Mouse (Mus musculus) limb, embryonic 13.5 days (tissue): ENCODE measurements around the gene 1810062G17Rik. TPM values are rescaled to one million over a fixed set of nuclear protein-coding genes. Genes with fewer than 3 reads are reported as not detected.

Experiments used
- ATAC-seq: fragments of 200-750 bp; cut with Nextera tagmentation; 2 replicates; pipeline ENCODE4 v1.8.0; 2017; ENCODE audit warnings: low read depth, moderate number of reproducible peaks, moderate TSS enrichment; ENCODE audit not compliant: low FRiP score
- H3K27ac ChIP-seq: fragments of 300-500 bp; sonication (generic); 2 replicates; pipeline ENCODE4 v1.5.1; 2015; ENCODE audit warnings: inconsistent platforms, mild to moderate bottlenecking, moderate library complexity
- H3K27me3 ChIP-seq: fragments of 300-500 bp; sonication (generic); 2 replicates; pipeline ENCODE4 v1.6.1; 2015; ENCODE audit warnings: mild to moderate bottlenecking, inconsistent platforms
- H3K36me3 ChIP-seq: fragments of 300-500 bp; sonication (generic); 2 replicates; pipeline ENCODE4 v1.6.1; 2015; ENCODE audit warnings: inconsistent platforms, mild to moderate bottlenecking, moderate library complexity
- H3K4me1 ChIP-seq: fragments of 300-500 bp; sonication (generic); 2 replicates; pipeline ENCODE4 v1.6.1; 2015; ENCODE audit warnings: inconsistent platforms
- H3K4me2 ChIP-seq: fragments of 300-500 bp; sonication (generic); replicated peaks from 2 replicates; pipeline ENCODE4 v1.6.1; 2015; ENCODE audit warnings: inconsistent platforms, mild to moderate bottlenecking, moderate library complexity
- H3K4me3 ChIP-seq: fragments of 300-500 bp; sonication (generic); 2 replicates; pipeline ENCODE4 v1.5.1; 2015; ENCODE audit warnings: moderate library complexity, mild to moderate bottlenecking, inconsistent platforms
- H3K9ac ChIP-seq: fragments of 300-500 bp; sonication (generic); 2 replicates; pipeline ENCODE4 v1.6.1; 2015; ENCODE audit warnings: mild to moderate bottlenecking, inconsistent platforms
- H3K9me3 ChIP-seq: fragments of 300-500 bp; sonication (generic); 2 replicates; pipeline ENCODE4 v1.6.1; 2016; ENCODE audit warnings: inconsistent platforms
- WGBS: fragments of 180-500 bp; shearing (Covaris S2); methylation state at CpG from one replicate; pipeline ENCODE4 v1.1.7; 2015; 5-methylcytosine and 5-hydroxymethylcytosine counted together
- polyA plus RNA-seq: library from polyadenylated mRNA; unstranded; fragments of >200 nt; fragmentation: Nextera tagmentation; extraction: Ambion mirVana; gene quantifications from 2 replicates; pipeline ENCODE4 v1.2.1, GENCODE M21; 2015

1810062G17Rik gene
- polyA plus RNA-seq, 1 experiment from 2014 or later = 1.5 TPM

DNA sequence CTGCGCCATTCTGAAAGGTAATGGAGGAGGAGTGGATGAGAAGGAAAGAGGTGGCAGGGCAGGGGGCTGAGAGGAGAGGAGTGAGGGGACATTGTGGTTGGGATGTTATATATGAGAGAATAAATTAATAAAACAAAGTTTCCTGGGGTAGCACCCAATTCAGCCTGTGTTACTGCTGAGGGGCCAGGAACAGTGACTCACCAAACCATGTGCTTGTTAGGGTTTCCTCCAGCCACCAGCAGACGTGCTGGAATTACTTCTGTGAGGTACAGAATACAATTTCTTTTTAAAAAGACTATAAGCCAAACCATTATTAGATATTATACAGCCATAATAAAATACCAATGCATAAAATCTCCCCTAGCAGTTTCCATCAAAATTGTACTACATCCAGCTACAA is 18.9 kb downstream of the 1810062G17Rik start:
- no peak for ATAC-seq
- Histone ChIP-seq H3K9ac (no peak overlapping the region), H3K27me3 (no peaks in the 10 kb centered on the region), H3K4me2 (no peak overlapping the region), H3K36me3 (no peaks in the 10 kb centered on the region), H3K4me3 (no peak overlapping the region), H3K9me3 (no peaks in the 10 kb centered on the region), H3K27ac (no peak overlapping the region), H3K4me1 (0 out of 2 replicates have a peak, but pooled peaks cover 5% of the 10 kb centered on the region)
- WGBS = 64% methylated on average over 2 of the region's 2 CpGs

DNA sequence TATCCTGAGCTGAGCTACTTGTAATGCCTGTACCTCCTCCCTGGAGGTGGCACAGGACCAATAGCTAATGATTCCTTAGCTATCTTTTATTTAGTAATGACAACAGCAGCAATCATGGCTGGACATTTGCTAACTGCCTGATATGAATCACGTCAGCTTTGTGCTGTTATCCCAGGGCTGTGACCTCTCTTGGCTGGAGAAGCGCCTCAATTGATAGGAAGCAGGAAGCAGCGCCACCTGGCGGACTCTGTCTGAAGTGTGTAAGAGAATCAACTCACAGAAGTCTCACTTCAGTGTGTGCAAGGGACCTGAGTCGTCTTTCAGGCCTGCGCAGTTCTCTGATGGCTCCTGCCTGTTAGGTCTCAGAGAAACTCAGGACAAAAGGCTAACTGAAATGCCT is 19.7 kb downstream of the 1810062G17Rik start:
- no peak overlapping the region for H3K9ac ChIP-seq
- H3K27ac ChIP-seq = no peak overlapping the region
- H3K36me3 ChIP-seq = no peaks in the 10 kb centered on the region
- H3K4me3 ChIP-seq = no peak overlapping the region
- WGBS = 8% methylated on average over 6 of the region's 6 CpGs
- ATAC-seq = peak; percentile 33; the same call in 1 of the 2 replicates
- H3K4me2 ChIP-seq = peak overlapping the region; percentile 40
- H3K4me1 ChIP-seq = 0 out of 2 replicates have a peak, but pooled peaks cover 5% of the 10 kb centered on the region
- no peaks in the 10 kb centered on the region for H3K27me3 ChIP-seq
- H3K9me3 ChIP-seq = no peaks in the 10 kb centered on the region

DNA sequence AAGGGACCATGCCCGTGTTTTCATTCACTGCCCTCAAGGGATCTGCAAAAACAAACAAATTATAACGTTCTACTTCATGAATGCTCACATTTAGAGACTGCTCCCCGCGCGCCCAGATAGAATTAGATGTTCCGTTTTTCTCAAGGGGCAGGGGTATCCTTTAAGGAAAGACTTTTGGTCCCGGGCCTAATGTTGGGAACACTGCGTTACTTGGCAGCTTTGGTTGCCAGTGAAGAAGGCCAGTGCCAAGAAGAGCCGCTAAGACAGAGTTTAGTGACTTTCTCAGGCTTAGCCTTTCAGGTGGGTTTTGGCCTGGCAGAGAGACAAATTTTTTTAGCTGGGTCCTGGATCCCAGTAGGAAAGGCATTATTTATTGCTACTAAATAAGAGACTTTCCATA is 20.5 kb downstream of the 1810062G17Rik start:
- H3K4me1 ChIP-seq = 0 out of 2 replicates have a peak, but pooled peaks cover 5% of the 10 kb centered on the region
- H3K9me3 ChIP-seq = no peaks in the 10 kb centered on the region
- H3K9ac ChIP-seq = peak overlapping the region; percentile 31; the same call in 1 of the 2 replicates
- H3K27me3 ChIP-seq = no peaks in the 10 kb centered on the region
- 0 out of 2 replicates have a peak overlapping the region, but pooled peaks have one; percentile 20 for H3K4me2 ChIP-seq
- no peak overlapping the region for H3K4me3 ChIP-seq
- no peak overlapping the region for H3K27ac ChIP-seq
- no peaks in the 10 kb centered on the region for H3K36me3 ChIP-seq
- WGBS = 78% methylated on average over 9 of the region's 9 CpGs
- ATAC-seq = no peak

DNA sequence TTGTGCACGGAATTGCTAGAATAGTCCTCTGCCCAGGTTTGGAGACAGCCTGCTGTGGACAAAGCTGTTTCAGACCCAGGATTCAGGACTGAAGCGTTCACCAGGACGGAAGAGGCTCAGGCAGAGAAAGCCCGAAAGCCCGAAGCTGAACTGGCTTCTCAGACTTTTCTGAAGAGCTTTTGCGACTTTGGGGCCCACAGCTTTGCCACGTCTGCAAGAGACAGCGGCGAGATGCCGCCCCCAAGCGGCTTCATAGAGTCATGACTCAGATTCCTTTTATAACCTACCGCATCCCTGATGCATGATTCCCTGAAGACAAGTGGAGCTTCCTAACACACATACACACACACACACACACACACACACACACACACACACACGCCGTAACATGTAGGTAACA is 21.0 kb downstream of the 1810062G17Rik start:
- Histone ChIP-seq H3K4me1 (0 out of 2 replicates have a peak, but pooled peaks cover 5% of the 10 kb centered on the region), H3K27ac (no peak overlapping the region), H3K36me3 (no peaks in the 10 kb centered on the region), H3K9me3 (no peaks in the 10 kb centered on the region), H3K27me3 (no peaks in the 10 kb centered on the region), H3K4me3 (no peak overlapping the region), H3K4me2 (0 out of 2 replicates have a peak overlapping the region, but pooled peaks have one; percentile 20), H3K9ac (peak overlapping the region; percentile 31; the same call in 1 of the 2 replicates)
- 15% methylated on average over 14 of the region's 14 CpGs for WGBS
- ATAC-seq = peak; percentile 70; the same call in 1 of the 2 replicates

DNA sequence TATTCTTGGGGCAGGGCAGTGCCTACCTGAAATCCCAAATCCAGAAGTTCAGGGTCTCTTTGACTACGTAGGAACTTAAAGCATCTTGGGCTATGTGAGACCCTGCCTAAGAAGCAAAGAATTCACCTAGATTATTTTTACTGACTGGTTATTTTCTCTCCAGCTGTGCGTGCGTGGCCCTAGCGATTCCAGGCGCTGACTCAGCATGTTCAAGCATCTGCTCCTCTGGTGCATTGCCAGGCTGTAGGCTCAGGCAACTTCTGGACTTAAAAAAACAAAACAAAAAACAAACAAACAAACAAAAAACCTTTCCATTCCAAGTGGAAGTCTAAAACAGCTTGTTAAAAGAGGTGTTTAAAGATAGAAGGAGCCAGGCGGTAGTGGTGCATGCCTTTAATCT is 22.5 kb downstream of the 1810062G17Rik start:
- ATAC-seq = no peak
- no peak overlapping the region for H3K9ac ChIP-seq
- 73% methylated on average over 6 of the region's 6 CpGs for WGBS

DNA sequence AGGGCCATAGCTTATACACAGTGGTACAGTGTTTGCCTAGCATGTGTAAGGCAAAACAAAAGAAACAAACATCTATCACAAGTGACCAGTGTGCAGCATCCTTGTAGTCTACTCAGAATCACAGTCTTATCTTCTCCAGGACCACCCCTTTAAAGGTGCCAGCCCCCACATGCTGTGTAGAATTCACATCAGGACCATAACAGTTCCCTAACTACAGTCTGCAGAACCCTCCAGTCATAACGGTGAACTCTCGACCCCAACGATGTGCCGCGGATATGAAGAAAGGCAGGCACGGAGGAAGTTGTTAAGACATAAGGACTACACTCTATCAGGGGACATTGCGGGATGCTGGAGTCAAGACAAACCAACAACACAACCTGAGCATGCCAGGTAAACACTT is 23.7 kb downstream of the 1810062G17Rik start:
- Histone ChIP-seq H3K4me3 (no peak overlapping the region), H3K9ac (no peak overlapping the region), H3K27me3 (no peaks in the 10 kb centered on the region), H3K4me2 (no peak overlapping the region), H3K36me3 (no peaks in the 10 kb centered on the region), H3K4me1 (0 out of 2 replicates have a peak, but pooled peaks cover 5% of the 10 kb centered on the region), H3K9me3 (no peaks in the 10 kb centered on the region), H3K27ac (no peak overlapping the region)
- ATAC-seq = no peak
- 89% methylated on average over 7 of the region's 7 CpGs for WGBS

More for the DNA sequence above, 22.5 kb downstream of the 1810062G17Rik start:
- 0 out of 2 replicates have a peak, but pooled peaks cover 5% of the 10 kb centered on the region for H3K4me1 ChIP-seq
- H3K9me3 ChIP-seq = no peaks in the 10 kb centered on the region
- H3K4me2 ChIP-seq = no peak overlapping the region
- no peaks in the 10 kb centered on the region for H3K36me3 ChIP-seq
- no peaks in the 10 kb centered on the region for H3K27me3 ChIP-seq
- H3K4me3 ChIP-seq = no peak overlapping the region
- H3K27ac ChIP-seq = no peak overlapping the region

DNA sequence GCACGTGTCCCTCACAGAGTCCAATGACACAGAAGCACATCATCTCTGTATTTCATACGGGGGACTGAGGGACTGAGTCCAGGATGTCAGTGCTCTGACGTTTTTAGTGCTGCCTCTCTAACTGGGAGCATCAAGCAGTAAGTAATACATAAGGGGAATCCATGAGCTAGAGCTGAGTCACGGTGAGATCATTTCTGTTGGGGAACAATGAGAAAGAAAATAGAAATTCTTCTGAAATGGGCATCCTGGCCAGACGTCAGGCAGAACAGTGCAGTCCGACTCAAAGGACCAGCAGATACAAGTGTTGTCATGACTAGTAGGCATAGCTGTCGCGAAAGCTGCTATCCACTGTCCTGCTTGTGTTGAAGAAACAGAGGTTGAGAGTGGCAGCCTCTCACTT is 25.2 kb downstream of the 1810062G17Rik start:
- Histone ChIP-seq H3K4me3 (no peak overlapping the region), H3K4me2 (no peak overlapping the region), H3K9ac (no peak overlapping the region), H3K36me3 (no peaks in the 10 kb centered on the region), H3K27ac (no peak overlapping the region), H3K9me3 (no peaks in the 10 kb centered on the region), H3K27me3 (no peaks in the 10 kb centered on the region), H3K4me1 (0 out of 2 replicates have a peak, but pooled peaks cover 5% of the 10 kb centered on the region)
- WGBS = 82% methylated on average over 8 of the region's 8 CpGs
- ATAC-seq = no peak

DNA sequence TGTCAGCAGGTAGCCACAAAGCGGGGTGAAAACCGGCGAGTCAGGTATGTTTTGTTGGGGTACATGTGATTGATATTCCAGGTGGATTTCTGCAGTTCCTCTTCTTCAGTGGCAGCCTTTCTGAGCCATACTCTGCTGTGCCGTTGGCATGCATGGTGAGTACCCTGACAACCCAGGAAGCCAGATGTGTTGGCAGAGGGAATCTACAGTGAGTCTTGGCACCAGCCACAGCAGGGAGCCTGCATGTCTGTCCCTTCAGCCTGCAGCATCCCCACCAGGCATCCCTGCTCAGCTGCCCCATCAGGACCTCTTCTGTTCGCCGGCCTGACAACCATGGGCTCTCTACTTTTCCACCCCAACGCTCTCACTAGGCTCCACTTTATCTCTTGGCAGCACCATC is 25.8 kb downstream of the 1810062G17Rik start:
- 80% methylated on average over 7 of the region's 7 CpGs for WGBS
- H3K9ac ChIP-seq = no peak overlapping the region
- no peak for ATAC-seq

DNA sequence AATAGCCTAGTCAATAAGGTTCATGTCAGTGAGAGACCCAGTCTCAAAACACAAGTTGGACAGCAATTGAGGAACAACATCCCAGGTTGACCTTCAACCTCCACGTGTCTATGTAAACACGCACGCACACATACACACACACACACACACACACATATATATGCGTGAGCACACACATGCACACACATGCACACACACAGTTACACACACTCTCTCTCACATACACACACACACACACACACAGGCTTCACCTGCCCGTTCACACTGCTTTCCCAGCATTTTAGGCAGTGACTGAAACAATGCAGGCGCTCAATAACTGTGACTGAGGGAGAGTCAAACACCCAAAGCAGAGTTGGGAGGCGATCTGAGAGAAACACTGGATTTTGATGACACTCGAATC is 29.6 kb downstream of the 1810062G17Rik start:
- H3K9ac ChIP-seq = no peak overlapping the region
- no peaks in the 10 kb centered on the region for H3K27me3 ChIP-seq
- H3K4me3 ChIP-seq = no peak overlapping the region
- no peaks in the 10 kb centered on the region for H3K4me1 ChIP-seq
- no peak overlapping the region for H3K27ac ChIP-seq
- H3K4me2 ChIP-seq = no peak overlapping the region
- no peaks in the 10 kb centered on the region for H3K36me3 ChIP-seq
- no peaks in the 10 kb centered on the region for H3K9me3 ChIP-seq
- no peak for ATAC-seq
- WGBS = 83% methylated on average over 8 of the region's 8 CpGs

More for the DNA sequence above, 25.8 kb downstream of the 1810062G17Rik start:
- Histone ChIP-seq H3K9me3 (no peaks in the 10 kb centered on the region), H3K27me3 (no peaks in the 10 kb centered on the region), H3K4me1 (0 out of 2 replicates have a peak, but pooled peaks cover 2% of the 10 kb centered on the region), H3K4me2 (no peak overlapping the region), H3K27ac (no peak overlapping the region), H3K36me3 (no peaks in the 10 kb centered on the region), H3K4me3 (no peak overlapping the region)

DNA sequence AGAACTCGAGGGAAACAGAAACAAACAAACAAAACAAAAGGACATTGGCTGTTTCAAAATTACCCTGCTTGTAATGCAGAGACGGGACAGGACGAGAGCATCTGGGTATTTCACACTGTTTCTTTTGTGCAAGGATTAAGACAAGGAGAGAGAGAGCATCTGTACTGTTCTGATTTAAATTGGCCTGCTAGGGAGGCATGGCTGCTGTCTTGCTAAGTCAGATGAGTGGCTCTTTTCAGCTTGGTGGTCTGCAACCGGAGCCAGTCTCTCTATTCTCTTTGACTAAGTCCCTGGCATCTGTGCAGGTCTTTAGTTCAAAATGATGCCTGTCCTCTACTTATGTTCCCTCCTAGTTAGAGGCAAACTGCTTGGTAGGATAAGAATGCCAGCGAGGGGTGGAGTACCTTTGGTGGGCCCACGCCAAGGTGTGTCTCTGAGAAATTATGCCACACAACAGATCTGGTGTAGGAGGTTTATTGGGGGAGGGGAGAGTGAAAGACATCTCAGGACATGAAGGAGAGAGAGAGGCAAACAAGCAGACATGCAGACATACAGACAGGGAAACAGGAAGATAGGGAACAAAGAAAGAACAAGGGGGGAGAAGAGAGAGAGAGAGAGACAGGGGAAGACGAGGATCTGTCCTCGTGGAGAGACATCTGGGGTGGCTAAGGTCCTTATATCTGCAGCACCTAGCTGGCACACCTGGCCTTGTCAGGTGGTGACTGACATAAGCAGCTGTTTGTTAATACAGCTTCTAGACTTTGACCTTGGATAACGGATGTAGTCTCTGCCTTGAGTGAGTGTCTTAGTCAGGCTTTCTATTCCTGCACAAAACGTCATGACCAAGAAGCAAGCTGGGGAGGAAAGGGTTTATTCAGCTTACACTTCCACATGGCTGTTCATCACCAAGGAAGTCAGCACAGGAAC is 30.3 kb downstream of the 1810062G17Rik start:
- Histone ChIP-seq H3K9ac (no peak overlapping the region), H3K4me1 (no peaks in the 10 kb centered on the region), H3K4me2 (no peak overlapping the region), H3K36me3 (no peaks in the 10 kb centered on the region), H3K27me3 (no peaks in the 10 kb centered on the region), H3K27ac (no peak overlapping the region), H3K4me3 (no peak overlapping the region), H3K9me3 (no peaks in the 10 kb centered on the region)
- 72% methylated on average over 10 of the region's 10 CpGs for WGBS
- no peak for ATAC-seq

DNA sequence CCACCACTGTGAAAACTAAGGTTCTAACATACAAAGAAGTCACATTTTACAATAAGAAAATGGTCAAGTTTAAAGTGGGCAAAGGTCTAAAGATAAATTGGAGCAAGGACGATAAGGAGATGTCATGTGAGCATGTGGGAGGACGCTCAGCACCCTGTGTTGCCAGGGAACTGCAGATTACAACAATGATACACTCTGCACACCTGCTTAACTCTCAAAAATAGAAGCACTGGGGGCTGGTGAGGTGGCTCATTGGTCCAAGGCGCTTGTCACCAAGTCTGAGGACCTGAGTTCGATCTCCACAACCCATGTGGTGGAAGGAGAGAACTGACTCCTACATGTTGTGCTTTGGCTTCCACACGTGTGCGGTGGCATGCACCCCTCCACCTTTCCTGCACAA is 35.8 kb downstream of the 1810062G17Rik start:
- 88% methylated on average over 6 of the region's 6 CpGs for WGBS
- H3K27me3 ChIP-seq = 0 out of 2 replicates have a peak, but pooled peaks cover under 1% of the 10 kb centered on the region
- ATAC-seq = no peak

DNA sequence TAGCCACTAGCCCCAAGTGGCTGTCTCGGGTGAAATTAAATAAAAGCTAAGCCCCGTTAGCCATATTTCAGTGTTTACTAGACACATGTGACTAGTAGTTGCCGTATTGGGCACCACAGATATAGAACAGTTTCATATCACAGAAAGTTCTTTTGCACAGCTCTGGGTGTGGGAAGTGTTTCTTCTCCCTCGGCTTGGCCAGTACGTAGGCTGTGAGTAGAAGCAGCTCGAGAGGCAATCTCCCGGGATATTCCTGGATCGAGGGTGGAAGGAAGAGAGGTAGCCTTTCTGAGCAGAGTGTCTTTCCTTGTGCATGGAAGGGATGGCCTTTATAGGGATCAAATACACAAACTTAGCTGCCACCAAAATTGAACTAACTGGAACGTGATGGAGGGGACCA is 40.5 kb downstream of the 1810062G17Rik start:
- WGBS = 87% methylated on average over 9 of the region's 9 CpGs
- peaks cover 29% of the 10 kb centered on the region for H3K27me3 ChIP-seq
- peaks cover 6% of the 10 kb centered on the region; the same call in 1 of the 2 replicates for H3K4me1 ChIP-seq
- ATAC-seq = no peak
- H3K27ac ChIP-seq = no peak overlapping the region
- H3K36me3 ChIP-seq = no peaks in the 10 kb centered on the region
- no peak overlapping the region for H3K4me2 ChIP-seq
- H3K4me3 ChIP-seq = no peak overlapping the region
- no peak overlapping the region for H3K9ac ChIP-seq
- no peaks in the 10 kb centered on the region for H3K9me3 ChIP-seq

More for the DNA sequence above, 35.8 kb downstream of the 1810062G17Rik start:
- no peak overlapping the region for H3K4me3 ChIP-seq
- no peaks in the 10 kb centered on the region for H3K9me3 ChIP-seq
- H3K27ac ChIP-seq = no peak overlapping the region
- no peaks in the 10 kb centered on the region for H3K36me3 ChIP-seq
- H3K4me1 ChIP-seq = no peaks in the 10 kb centered on the region
- no peak overlapping the region for H3K9ac ChIP-seq
- no peak overlapping the region for H3K4me2 ChIP-seq
